Mouse (Mus musculus) megakaryocyte, embryonic 14.5 days (primary cell): ENCODE results near the gene Ikzf1.

Source experiments
- FLI1 ChIP-seq: IDR thresholded peaks from 2 replicates; pipeline ENCODE4 v1.6.1; 2012; ENCODE audit warnings: low read length, inconsistent platforms, mixed read lengths
- GATA1 ChIP-seq: IDR thresholded peaks from 3 replicates; pipeline ENCODE4 v1.6.1; 2012; ENCODE audit warnings: mixed read lengths, low read length, inconsistent platforms, borderline replicate concordance

GRCm38 (mm10) chr11:11686569-11687051, 1.8 kb downstream of the Ikzf1 start:
- no peak for TF ChIP-seq GATA1
- no peak for TF ChIP-seq FLI1
